Mouse (Mus musculus): ENCODE data around the gene Gnl2. TPM values are rescaled to one million over a fixed set of nuclear protein-coding genes. Genes with fewer than 3 reads are reported as not detected.

The Gnl2 gene
- polyA plus RNA-seq, 1 experiment = 95.6 TPM

- TF ChIP-seq POLR2A (IDR thresholded peaks at IDR 0.05; ENCODE audit: borderline replicate concordance, extremely low read depth, insufficient read depth, insufficient read length, poor library complexity, severe bottlenecking) = no peak
- no peak for TF ChIP-seq CTCF (IDR thresholded peaks at IDR 0.05; ENCODE audit: borderline replicate concordance, extremely low read depth, insufficient read depth, insufficient read length)
- DNase-seq (ENCODE audit: low read depth) = peak; percentile 29
Measured at GRCm38 (mm10) chr4:124985671-124986602, 30.4 kb upstream of the Gnl2 start, which contains the start of gene Rspo1. Gene Rspo1, plus strand, starts transcription at chr4:124986430.

- peak; percentile 50 for DNase-seq (ENCODE audit: low read depth)
Measured at GRCm38 (mm10) chr4:124986739-124987710, 29.4 kb upstream of the Gnl2 start.

GRCm38 (mm10) chr4:124987711-124988097 is 28.7 kb upstream of the Gnl2 start:
- no peak for DNase-seq (ENCODE audit: low read depth)
- TF ChIP-seq POLR2A (IDR thresholded peaks at IDR 0.05; ENCODE audit: borderline replicate concordance, extremely low read depth, insufficient read depth, insufficient read length, poor library complexity, severe bottlenecking) (no peak), CTCF (IDR thresholded peaks at IDR 0.05; ENCODE audit: borderline replicate concordance, extremely low read depth, insufficient read depth, insufficient read length) (no peak)

More at GRCm38 (mm10) chr4:124986739-124987710, 29.4 kb upstream of the Gnl2 start:
- TF ChIP-seq CTCF (IDR thresholded peaks at IDR 0.05; ENCODE audit: borderline replicate concordance, extremely low read depth, insufficient read depth, insufficient read length) = no peak

GRCm38 (mm10) chr4:124988382-124988781 is 28.0 kb upstream of the Gnl2 start:
- TF ChIP-seq CTCF (IDR thresholded peaks at IDR 0.05; ENCODE audit: borderline replicate concordance, extremely low read depth, insufficient read depth, insufficient read length) = no peak
- no peak for TF ChIP-seq POLR2A (IDR thresholded peaks at IDR 0.05; ENCODE audit: borderline replicate concordance, extremely low read depth, insufficient read depth, insufficient read length, poor library complexity, severe bottlenecking)
- DNase-seq (ENCODE audit: low read depth) = peak; percentile 31

- no peak for DNase-seq (ENCODE audit: low read depth)
- no peak for TF ChIP-seq POLR2A (IDR thresholded peaks at IDR 0.05; ENCODE audit: borderline replicate concordance, extremely low read depth, insufficient read depth, insufficient read length, poor library complexity, severe bottlenecking)
- TF ChIP-seq CTCF (IDR thresholded peaks at IDR 0.05; ENCODE audit: borderline replicate concordance, extremely low read depth, insufficient read depth, insufficient read length) = no peak
Measured at GRCm38 (mm10) chr4:124989787-124990253, 26.6 kb upstream of the Gnl2 start.

GRCm38 (mm10) chr4:124990325-124990724 is 26.1 kb upstream of the Gnl2 start:
- DNase-seq (ENCODE audit: low read depth) = no peak
- no peak for TF ChIP-seq POLR2A (IDR thresholded peaks at IDR 0.05; ENCODE audit: borderline replicate concordance, extremely low read depth, insufficient read depth, insufficient read length, poor library complexity, severe bottlenecking)

GRCm38 (mm10) chr4:124997479-124998147 is 18.8 kb upstream of the Gnl2 start:
- TF ChIP-seq POLR2A (IDR thresholded peaks at IDR 0.05; ENCODE audit: borderline replicate concordance, extremely low read depth, insufficient read depth, insufficient read length, poor library complexity, severe bottlenecking) (no peak), CTCF (IDR thresholded peaks at IDR 0.05; ENCODE audit: borderline replicate concordance, extremely low read depth, insufficient read depth, insufficient read length) (no peak)
- DNase-seq (ENCODE audit: low read depth) = no peak

GRCm38 (mm10) chr4:124999548-124999947 is 16.8 kb upstream of the Gnl2 start:
- TF ChIP-seq POLR2A (IDR thresholded peaks at IDR 0.05; ENCODE audit: borderline replicate concordance, extremely low read depth, insufficient read depth, insufficient read length, poor library complexity, severe bottlenecking) = no peak
- TF ChIP-seq CTCF (IDR thresholded peaks at IDR 0.05; ENCODE audit: borderline replicate concordance, extremely low read depth, insufficient read depth, insufficient read length) = no peak
- DNase-seq (ENCODE audit: low read depth) = no peak

- TF ChIP-seq CTCF (IDR thresholded peaks at IDR 0.05; ENCODE audit: borderline replicate concordance, extremely low read depth, insufficient read depth, insufficient read length) (no peak), POLR2A (IDR thresholded peaks at IDR 0.05; ENCODE audit: borderline replicate concordance, extremely low read depth, insufficient read depth, insufficient read length, poor library complexity, severe bottlenecking) (no peak)
- DNase-seq (ENCODE audit: low read depth) = no peak
Measured at GRCm38 (mm10) chr4:125002978-125003377, 13.4 kb upstream of the Gnl2 start.

GRCm38 (mm10) chr4:125004886-125005285 is 11.5 kb upstream of the Gnl2 start:
- DNase-seq (ENCODE audit: low read depth) = no peak
- no peak for TF ChIP-seq CTCF (IDR thresholded peaks at IDR 0.05; ENCODE audit: borderline replicate concordance, extremely low read depth, insufficient read depth, insufficient read length)
- no peak for TF ChIP-seq POLR2A (IDR thresholded peaks at IDR 0.05; ENCODE audit: borderline replicate concordance, extremely low read depth, insufficient read depth, insufficient read length, poor library complexity, severe bottlenecking)

GRCm38 (mm10) chr4:125007460-125007859 is 8.9 kb upstream of the Gnl2 start:
- TF ChIP-seq CTCF (IDR thresholded peaks at IDR 0.05; ENCODE audit: borderline replicate concordance, extremely low read depth, insufficient read depth, insufficient read length) (no peak), POLR2A (IDR thresholded peaks at IDR 0.05; ENCODE audit: borderline replicate concordance, extremely low read depth, insufficient read depth, insufficient read length, poor library complexity, severe bottlenecking) (no peak)
- DNase-seq (ENCODE audit: low read depth) = no peak
